Mouse (Mus musculus) embryo, embryonic 11 days (tissue): Measurements from ENCODE around the gene Pigh.

Experiments used
- DNase-seq: peaks from one replicate; pipeline ENCODE4 v3.0.0-alpha.2; 2015

Pigh gene

GRCm38 (mm10) chr12:79089182-79089812, at the start of gene Pigh:
Pigh (minus strand) TSS chr12:79089651.
- DNase-seq, result peak; percentile 95

DNA sequence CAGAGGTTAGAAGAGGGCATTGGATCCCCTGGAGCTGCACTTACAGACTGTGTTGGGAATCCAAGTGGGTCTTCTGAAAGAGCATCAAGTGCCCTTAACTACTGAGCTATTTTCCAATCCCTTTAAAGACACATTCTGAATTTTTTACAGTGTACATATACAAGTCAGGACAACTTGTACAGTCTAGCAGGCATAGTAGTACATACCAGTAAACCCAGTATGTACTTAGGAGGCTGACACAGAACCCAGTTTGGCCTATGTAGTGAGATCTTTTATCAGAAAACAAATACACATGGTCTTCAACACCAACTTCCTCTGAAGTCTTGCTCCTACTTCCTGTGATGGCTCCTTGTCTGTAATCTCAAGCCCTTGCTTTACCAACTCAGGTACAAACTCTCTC, 49.5 kb upstream of the Pigh start:
- DNase-seq, result no peak

DNA sequence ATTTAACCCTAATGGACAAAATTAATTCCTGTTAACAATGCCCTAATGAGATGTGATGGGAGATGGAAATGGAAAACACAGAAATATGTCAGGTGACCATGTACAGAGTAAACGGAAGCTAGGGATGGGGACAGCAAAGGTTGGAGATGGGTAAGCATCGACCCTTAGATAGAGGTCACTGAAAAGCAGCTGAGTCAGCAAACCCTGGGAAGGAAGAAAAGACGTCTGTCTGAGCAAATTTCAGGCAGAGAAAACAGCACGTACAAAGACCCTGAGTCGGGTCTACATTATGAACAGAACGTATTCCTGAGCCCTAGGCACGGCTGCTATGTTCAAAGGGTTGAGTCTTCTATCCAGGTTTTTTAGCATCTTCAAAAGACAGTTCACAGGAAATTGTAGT, 47.5 kb upstream of the Pigh start:
- DNase-seq, result no peak

DNA sequence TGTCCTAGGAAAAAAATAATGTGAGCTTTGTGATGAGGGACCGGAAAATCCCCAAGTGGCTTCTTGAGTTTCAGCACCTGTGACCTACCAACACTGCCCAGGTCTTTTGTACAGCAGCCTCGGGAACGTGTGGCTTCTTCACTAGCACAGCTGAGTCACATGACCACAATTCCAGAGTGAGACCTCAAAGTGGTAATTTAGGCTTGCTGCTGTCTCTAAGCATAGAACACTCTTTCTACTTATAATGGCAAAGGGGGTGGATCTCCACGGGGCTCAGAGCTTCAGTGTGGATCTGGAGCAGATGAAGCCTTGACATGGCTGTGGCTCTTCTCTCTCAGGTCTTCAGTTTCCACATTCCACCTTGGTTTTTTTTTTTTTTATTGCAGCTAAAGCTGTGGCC, 45.7 kb upstream of the Pigh start:
- no peak for DNase-seq

- no peak for DNase-seq
These were observed 45.2 kb upstream of the Pigh start for GRCm38 (mm10) chr12:79134676-79135075.

GRCm38 (mm10) chr12:79131706-79132460, 42.4 kb upstream of the Pigh start:
- DNase-seq, result no peak

GRCm38 (mm10) chr12:79131178-79131675, 41.8 kb upstream of the Pigh start:
- DNase-seq, result peak; percentile 16

DNA sequence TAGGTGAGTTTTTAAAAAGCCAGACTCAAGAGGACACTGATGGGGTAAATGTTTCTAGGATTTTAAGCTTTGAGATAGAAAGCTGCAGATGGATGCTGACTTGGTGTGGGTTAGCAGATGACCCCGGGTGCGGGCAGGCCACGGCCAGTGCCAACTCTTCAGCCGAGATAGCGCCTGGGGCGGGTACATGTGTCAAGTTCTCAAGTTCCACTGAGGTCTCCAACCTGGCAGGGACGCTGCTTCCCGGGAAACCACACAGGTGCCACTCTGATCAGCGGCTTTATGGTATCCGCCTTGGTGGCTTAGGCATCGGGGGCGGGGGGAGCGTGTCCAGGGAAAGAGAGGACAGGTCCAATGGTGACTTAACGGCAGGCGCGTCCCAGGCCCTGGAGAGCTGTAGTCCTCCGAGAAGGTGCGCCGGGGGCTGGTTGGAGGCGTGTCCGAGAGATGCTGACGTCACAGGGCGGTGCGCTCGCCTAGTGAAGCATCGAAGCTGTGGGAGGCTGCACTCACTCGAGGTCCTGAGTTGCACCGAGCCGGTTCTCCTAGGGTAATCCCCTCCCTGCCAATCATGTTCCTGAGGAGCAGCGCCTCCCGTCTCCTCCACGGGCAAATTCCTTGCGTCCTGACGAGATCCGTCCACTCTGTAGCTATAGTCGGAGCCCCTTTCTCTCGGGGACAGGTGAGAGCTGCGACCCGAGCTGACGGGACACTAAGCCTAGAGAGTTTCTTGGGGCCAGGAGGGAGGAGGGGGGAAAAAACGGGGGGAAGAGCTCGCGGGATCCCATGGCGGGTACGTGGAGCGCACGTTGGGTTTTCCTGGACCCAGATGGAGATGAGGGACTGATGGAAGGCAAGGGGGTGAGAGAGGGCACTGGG, 41.1 kb upstream of the Pigh start, which contains the start of gene Arg2:
Gene Arg2 (plus strand): TSS at position 479 of the 879 bp plus-strand sequence.
- peak; percentile 85 for DNase-seq

DNA sequence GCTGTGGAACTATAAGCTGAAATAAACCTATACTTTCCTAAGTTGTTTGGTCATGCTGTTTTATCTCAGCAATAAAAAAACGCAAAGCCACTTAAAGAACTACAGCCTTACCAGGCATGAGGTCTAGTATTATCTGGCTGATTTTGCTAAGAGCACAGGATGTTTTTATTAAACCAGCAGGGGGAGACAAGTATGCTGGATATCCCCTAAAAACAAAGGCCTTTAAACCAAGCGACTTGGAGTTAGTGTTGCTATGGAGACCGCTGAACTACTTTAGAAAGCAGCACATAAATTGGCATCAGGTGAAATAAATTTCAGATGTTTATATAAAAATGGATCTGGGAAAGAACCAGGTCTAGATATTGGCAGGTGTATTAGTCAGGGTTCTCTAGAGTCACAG, 33.4 kb upstream of the Pigh start:
- DNase-seq, result peak; percentile 60

- DNase-seq, result no peak
These were observed 29.5 kb upstream of the Pigh start for GRCm38 (mm10) chr12:79118991-79119390.

DNA sequence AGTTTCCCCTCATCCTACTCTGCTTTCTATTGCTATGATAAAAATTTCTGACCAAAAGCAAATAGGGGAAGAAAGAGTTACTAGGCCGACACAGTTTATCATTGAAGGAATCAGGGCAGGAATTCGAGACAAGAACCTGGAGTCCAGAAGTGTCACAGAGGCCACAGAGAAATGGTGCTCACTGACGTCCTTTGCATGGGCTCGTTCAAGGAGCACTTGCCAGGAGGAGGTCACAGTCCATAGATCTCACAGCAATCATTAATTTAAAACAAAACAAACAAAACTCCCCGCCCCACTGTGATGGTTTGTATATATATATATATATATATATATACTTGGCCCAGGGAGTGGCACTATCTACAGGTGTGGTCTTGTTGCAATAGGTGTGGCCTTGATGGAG, 15.9 kb upstream of the Pigh start:
- DNase-seq, result no peak

- no peak for DNase-seq
These were observed 15.1 kb upstream of the Pigh start for GRCm38 (mm10) chr12:79104544-79104943.

GRCm38 (mm10) chr12:79103773-79104172, 14.3 kb upstream of the Pigh start:
- no peak for DNase-seq

DNA sequence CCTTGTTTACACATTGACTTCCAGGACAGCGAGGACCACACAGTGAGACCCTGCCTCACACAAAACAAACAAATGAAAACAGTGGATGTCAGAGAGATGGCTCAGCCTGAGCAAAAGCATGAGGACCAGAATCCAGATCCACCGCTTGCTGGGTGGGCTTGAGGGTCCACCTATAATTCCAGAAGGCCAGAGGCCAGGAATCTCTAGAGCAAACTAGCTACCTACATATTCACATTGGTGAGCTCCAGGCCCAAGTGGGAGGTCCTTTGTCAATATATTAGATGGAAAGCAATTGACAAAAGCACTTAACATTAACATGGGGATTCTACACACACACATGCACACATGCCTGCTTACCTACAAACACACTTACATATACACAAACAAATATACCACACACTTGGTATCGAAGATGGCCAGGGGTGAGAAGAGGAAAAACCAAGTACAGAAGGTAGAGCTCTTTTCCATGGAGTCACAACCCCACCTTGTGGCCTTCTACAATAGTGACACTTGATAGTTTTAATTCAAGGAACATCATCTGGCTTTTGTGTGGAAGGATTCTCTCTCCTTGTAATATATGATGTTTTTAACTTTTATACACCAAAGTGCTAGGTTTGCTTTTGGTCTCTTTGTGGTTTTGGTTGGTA, 7.8 kb upstream of the Pigh start:
- DNase-seq, result peak; percentile 56

DNA sequence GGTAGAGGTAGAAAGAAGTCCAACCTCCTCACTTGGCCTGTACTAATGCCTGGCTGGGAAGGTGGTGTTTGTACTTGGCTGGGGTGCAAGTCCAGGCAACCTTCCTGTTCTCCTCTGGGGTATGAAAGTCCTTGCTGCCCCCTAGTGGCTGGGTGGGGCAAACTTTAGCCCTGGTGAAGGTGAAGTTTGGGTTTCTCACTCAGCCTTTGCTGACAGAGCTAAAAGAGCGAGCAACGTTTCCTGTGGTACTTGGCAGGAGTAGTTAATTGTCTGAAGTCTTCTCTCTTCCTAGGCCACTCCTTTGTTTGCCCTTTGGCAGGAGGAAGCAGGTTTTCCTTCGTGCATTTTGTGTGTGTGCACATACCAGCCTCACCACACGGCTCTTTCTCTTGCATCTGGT, 3.1 kb upstream of the Pigh start:
- peak; percentile 14 for DNase-seq

- DNase-seq, result no peak
These were observed 16.1 kb downstream of the Pigh start for GRCm38 (mm10) chr12:79073362-79073761.

GRCm38 (mm10) chr12:79072576-79072975, 16.9 kb downstream of the Pigh start:
- no peak for DNase-seq

DNA sequence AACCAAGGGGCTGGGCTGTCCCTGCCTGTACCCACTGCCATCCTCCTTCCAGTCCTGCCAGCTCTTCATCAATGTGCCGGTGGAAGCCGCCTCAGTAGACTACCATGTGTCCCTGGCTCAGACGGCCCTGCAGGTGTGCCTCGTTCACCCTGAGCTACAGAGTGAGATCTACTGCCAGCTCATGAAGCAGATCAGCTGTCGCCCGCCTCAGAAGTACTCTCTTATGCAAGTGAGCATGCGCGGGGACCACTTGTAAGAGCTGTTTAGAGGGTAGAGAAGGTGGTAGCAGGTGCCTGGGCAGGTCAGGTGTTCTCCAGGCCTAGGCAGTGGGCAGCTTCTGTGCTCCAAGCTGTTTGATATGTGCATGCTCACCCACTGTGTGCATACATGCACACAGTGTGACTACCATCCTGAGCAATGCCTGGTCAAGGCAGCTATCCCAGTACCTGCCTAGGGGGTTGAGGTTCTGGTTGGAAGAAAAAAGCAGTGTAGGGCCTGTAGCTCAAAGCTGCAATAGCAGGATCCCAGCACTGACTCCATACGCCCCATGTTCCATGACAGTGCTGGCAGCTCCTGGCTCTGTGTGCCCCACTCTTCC, 18.6 kb downstream of the Pigh start:
- no peak for DNase-seq

DNA sequence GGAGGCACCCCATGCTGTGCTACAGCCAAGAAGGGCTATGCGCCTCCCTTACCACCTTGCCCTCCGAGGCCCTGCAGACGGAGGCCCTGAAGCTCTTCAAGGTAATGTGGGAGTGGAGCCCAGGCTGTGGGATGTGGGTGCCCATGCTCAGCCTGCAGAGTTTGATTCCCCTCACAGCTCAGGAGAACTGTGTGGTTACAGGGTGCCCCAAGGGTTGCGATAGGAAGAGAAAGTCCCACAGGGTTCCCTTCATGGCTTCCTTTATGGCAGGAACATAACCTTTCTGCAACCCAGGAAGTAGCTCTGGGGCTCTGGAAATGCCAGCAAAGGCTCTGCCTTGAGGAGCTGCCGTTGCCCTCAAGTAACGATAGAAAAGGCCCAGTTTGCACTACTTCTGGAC, 19.5 kb downstream of the Pigh start:
- no peak for DNase-seq

GRCm38 (mm10) chr12:79069187-79069608, 20.3 kb downstream of the Pigh start:
- DNase-seq, result no peak

DNA sequence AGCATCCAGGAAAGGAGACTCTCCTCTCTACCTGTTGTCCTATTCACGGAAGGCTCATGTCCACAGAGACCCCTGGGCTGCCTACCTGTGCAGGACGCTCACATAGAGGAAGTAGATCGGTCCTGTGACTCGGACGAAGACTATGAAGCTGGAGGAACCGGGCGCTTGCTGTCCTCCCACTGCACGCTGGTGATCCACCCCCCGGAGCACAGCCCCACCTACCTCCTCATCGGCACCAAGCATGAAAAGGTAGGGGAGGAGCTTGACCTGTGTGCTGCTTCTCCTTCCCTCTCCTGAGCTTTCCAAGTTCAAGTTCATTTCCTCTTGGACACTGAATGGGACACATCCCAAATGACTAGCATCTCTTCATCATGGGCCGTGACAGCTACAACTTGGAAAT, 21.1 kb downstream of the Pigh start:
- DNase-seq, result no peak

DNA sequence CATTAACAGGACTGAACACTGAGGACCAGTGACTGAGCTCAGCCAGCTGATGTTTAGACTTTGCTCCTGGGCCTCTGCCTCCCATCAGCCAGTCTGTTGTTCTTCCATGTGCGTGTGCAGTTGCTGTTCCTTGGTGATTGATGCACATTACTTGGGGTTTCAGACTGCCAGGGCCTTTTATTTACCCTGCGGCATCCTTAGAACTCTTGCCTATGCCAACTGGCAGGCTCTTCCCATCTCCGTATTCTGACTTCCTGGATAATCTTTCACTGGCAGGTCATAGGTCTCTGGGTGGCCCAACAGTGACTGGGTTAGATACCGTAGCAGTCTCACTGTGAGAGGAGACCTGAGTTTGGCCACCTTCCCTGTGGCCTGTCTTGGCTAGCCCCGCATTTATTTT, 21.9 kb downstream of the Pigh start:
- no peak for DNase-seq
